Comparison of ENCODE assay signal across 16 mouse cellular contexts in the genomic region with DNA sequence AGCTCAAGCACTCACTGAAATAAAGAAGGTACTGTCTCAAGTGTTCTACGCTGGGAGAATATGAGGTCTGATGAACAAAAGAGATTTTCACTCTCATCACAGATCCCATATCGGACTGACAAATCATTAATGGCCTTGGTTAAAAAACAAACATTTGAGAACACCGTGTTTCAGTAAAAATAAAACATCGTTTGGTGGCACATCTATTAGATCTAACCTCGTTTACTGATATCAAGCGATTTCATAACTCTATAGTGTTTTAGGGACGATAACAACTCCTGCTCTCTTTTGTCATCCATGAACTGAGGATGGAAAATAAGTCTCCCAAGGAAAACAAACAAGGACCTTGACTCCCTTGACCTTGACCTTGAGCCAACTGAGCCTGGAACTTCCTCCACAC.
"Had no signal": no experiment of that assay in that cellular context is flagged by ENCODE, and none has a peak within 500 bp of the region (broad histone marks: within the 10 kb centered on the region; RNA-seq: fewer than 3 reads in every experiment).

No protein-coding gene starts in this region.

- H3K9ac ChIP-seq: neural tube, embryonic 12.5 days; neural tube, embryonic 13.5 days; neural tube, embryonic 15.5 days; stomach, embryonic 15.5 days had no signal

- H3K4me2 ChIP-seq: neural tube, embryonic 12.5 days; neural tube, embryonic 13.5 days; neural tube, embryonic 15.5 days; stomach, embryonic 15.5 days had no signal

- H3K4me1 ChIP-seq: neural tube, embryonic 12.5 days; neural tube, embryonic 13.5 days; neural tube, embryonic 15.5 days; stomach, embryonic 15.5 days had no signal

- H3K4me3 ChIP-seq: neural tube, embryonic 12.5 days; neural tube, embryonic 13.5 days; neural tube, embryonic 15.5 days; stomach, embryonic 15.5 days had no signal

- H3K27ac ChIP-seq: neural tube, embryonic 12.5 days; neural tube, embryonic 13.5 days; neural tube, embryonic 15.5 days; stomach, embryonic 15.5 days; stomach, postnatal 0 days had no signal

- H3K9me3 ChIP-seq: neural tube, embryonic 12.5 days; neural tube, embryonic 13.5 days; neural tube, embryonic 15.5 days; stomach, embryonic 15.5 days had no signal

- H3K27me3 ChIP-seq: neural tube, embryonic 12.5 days; neural tube, embryonic 13.5 days; neural tube, embryonic 15.5 days; stomach, embryonic 15.5 days had no signal

- DNase-seq: retina, postnatal 1 day; right cerebral cortex, adult 18-20 months; right cerebral cortex, postnatal 14 days; right cerebral cortex, postnatal 4 days; spleen, adult 18-20 months; thymus, adult 18-20 months; thymus, adult 2 months; thymus, postnatal 14 days; thymus, postnatal 25 days; thymus, postnatal 36 days; thymus, postnatal 4 days had no signal

- H3K36me3 ChIP-seq: neural tube, embryonic 12.5 days; neural tube, embryonic 13.5 days; neural tube, embryonic 15.5 days; stomach, embryonic 15.5 days had no signal
